Mouse (Mus musculus): ENCODE data around the gene Ankrd44. TPM values are rescaled to one million over a fixed set of nuclear protein-coding genes. Genes with fewer than 3 reads are reported as not detected.

Gene Ankrd44
- polyA plus RNA-seq, 1 experiment from 2014 or later, result 7.5 TPM

- H3K27ac ChIP-seq, result no peak overlapping the region
- 78% methylated on average over 5 of the region's 5 CpGs for WGBS
These were observed 277.9 kb downstream of the Ankrd44 start for GRCm38 (mm10) chr1:54648237-54648636.

GRCm38 (mm10) chr1:54647335-54647745, 278.8 kb downstream of the Ankrd44 start:
- H3K4me3 ChIP-seq, result no peak overlapping the region
- H3K9ac ChIP-seq, result no peak overlapping the region
- no peaks in the 10 kb centered on the region for H3K27me3 ChIP-seq
- no peaks in the 10 kb centered on the region for H3K9me3 ChIP-seq (replicated peaks)
- H3K4me1 ChIP-seq (replicated peaks), result 0 out of 2 replicates have a peak, but pooled peaks cover 2% of the 10 kb centered on the region
- no peak overlapping the region for H3K27ac ChIP-seq
- no peaks in the 10 kb centered on the region for H3K36me3 ChIP-seq
- ATAC-seq (replicated peaks; ENCODE audit: insufficient number of reproducible peaks, insufficient read depth, low FRiP score, low read depth), result no peak
- no peak overlapping the region for H3K4me2 ChIP-seq
- 54% methylated on average over 3 of the region's 3 CpGs for WGBS

More at GRCm38 (mm10) chr1:54648237-54648636, 277.9 kb downstream of the Ankrd44 start:
- no peaks in the 10 kb centered on the region for H3K36me3 ChIP-seq
- H3K4me3 ChIP-seq, result no peak overlapping the region
- ATAC-seq (replicated peaks; ENCODE audit: insufficient number of reproducible peaks, insufficient read depth, low FRiP score, low read depth), result no peak
- H3K9ac ChIP-seq, result no peak overlapping the region
- no peaks in the 10 kb centered on the region for H3K9me3 ChIP-seq (replicated peaks)
- 0 out of 2 replicates have a peak, but pooled peaks cover 2% of the 10 kb centered on the region for H3K4me1 ChIP-seq (replicated peaks)
- H3K4me2 ChIP-seq, result no peak overlapping the region
- no peaks in the 10 kb centered on the region for H3K27me3 ChIP-seq

GRCm38 (mm10) chr1:54640184-54640795, 285.9 kb downstream of the Ankrd44 start:
- no peaks in the 10 kb centered on the region for H3K36me3 ChIP-seq
- H3K4me3 ChIP-seq, result no peak overlapping the region
- no peak overlapping the region for H3K9ac ChIP-seq
- H3K9me3 ChIP-seq (replicated peaks), result no peaks in the 10 kb centered on the region
- H3K4me1 ChIP-seq (replicated peaks), result peaks cover 3% of the 10 kb centered on the region; the same call in 1 of the 2 replicates
- WGBS, result 27% methylated on average over 5 of the region's 5 CpGs
- no peak for ATAC-seq (replicated peaks; ENCODE audit: insufficient number of reproducible peaks, insufficient read depth, low FRiP score, low read depth)
- no peak overlapping the region for H3K27ac ChIP-seq
- no peaks in the 10 kb centered on the region for H3K27me3 ChIP-seq
- H3K4me2 ChIP-seq, result 0 out of 2 replicates have a peak overlapping the region, but pooled peaks have one; percentile 12

GRCm38 (mm10) chr1:54639506-54640078, 286.6 kb downstream of the Ankrd44 start:
- no peaks in the 10 kb centered on the region for H3K9me3 ChIP-seq (replicated peaks)
- 74% methylated on average over 6 of the region's 6 CpGs for WGBS
- H3K4me1 ChIP-seq (replicated peaks), result peaks cover 3% of the 10 kb centered on the region; the same call in 1 of the 2 replicates
- H3K4me3 ChIP-seq, result no peak overlapping the region
- H3K4me2 ChIP-seq, result no peak overlapping the region
- no peak overlapping the region for H3K9ac ChIP-seq
- no peaks in the 10 kb centered on the region for H3K27me3 ChIP-seq
- no peak overlapping the region for H3K27ac ChIP-seq
- no peaks in the 10 kb centered on the region for H3K36me3 ChIP-seq
- ATAC-seq (replicated peaks; ENCODE audit: insufficient number of reproducible peaks, insufficient read depth, low FRiP score, low read depth), result no peak

- WGBS, result 88% methylated on average over 2 of the region's 2 CpGs
These were observed 287.1 kb downstream of the Ankrd44 start for GRCm38 (mm10) chr1:54639076-54639475.

GRCm38 (mm10) chr1:54637340-54637739, 288.8 kb downstream of the Ankrd44 start:
- ATAC-seq (replicated peaks; ENCODE audit: insufficient number of reproducible peaks, insufficient read depth, low FRiP score, low read depth), result no peak
- no peak overlapping the region for H3K4me2 ChIP-seq
- H3K27me3 ChIP-seq, result no peaks in the 10 kb centered on the region
- WGBS, result 82% methylated on average over 2 of the region's 2 CpGs
- no peak overlapping the region for H3K9ac ChIP-seq
- H3K36me3 ChIP-seq, result no peaks in the 10 kb centered on the region
- no peak overlapping the region for H3K4me3 ChIP-seq
- peaks cover 3% of the 10 kb centered on the region; the same call in 1 of the 2 replicates for H3K4me1 ChIP-seq (replicated peaks)
- H3K9me3 ChIP-seq (replicated peaks), result no peaks in the 10 kb centered on the region
- H3K27ac ChIP-seq, result no peak overlapping the region

More at GRCm38 (mm10) chr1:54639076-54639475, 287.1 kb downstream of the Ankrd44 start:
- H3K4me1 ChIP-seq (replicated peaks), result peaks cover 3% of the 10 kb centered on the region; the same call in 1 of the 2 replicates
- ATAC-seq (replicated peaks; ENCODE audit: insufficient number of reproducible peaks, insufficient read depth, low FRiP score, low read depth), result no peak
- H3K27me3 ChIP-seq, result no peaks in the 10 kb centered on the region
- no peak overlapping the region for H3K4me3 ChIP-seq
- H3K27ac ChIP-seq, result no peak overlapping the region
- H3K9ac ChIP-seq, result no peak overlapping the region
- no peaks in the 10 kb centered on the region for H3K36me3 ChIP-seq
- H3K4me2 ChIP-seq, result no peak overlapping the region
- no peaks in the 10 kb centered on the region for H3K9me3 ChIP-seq (replicated peaks)

GRCm38 (mm10) chr1:54629106-54629505, 297.1 kb downstream of the Ankrd44 start:
- H3K36me3 ChIP-seq, result no peaks in the 10 kb centered on the region
- no peak overlapping the region for H3K9ac ChIP-seq
- H3K4me2 ChIP-seq, result no peak overlapping the region
- H3K9me3 ChIP-seq (replicated peaks), result no peaks in the 10 kb centered on the region
- no peaks in the 10 kb centered on the region for H3K4me1 ChIP-seq (replicated peaks)
- H3K27me3 ChIP-seq, result no peaks in the 10 kb centered on the region
- no peak overlapping the region for H3K27ac ChIP-seq
- WGBS, result 60% methylated on average over 1 of the region's 1 CpGs
- no peak for ATAC-seq (replicated peaks; ENCODE audit: insufficient number of reproducible peaks, insufficient read depth, low FRiP score, low read depth)
- no peak overlapping the region for H3K4me3 ChIP-seq

GRCm38 (mm10) chr1:54614963-54615362, 311.2 kb downstream of the Ankrd44 start:
- no peak overlapping the region for H3K4me3 ChIP-seq
- no peaks in the 10 kb centered on the region for H3K9me3 ChIP-seq (replicated peaks)
- 77% methylated on average over 6 of the region's 6 CpGs for WGBS
- H3K36me3 ChIP-seq, result no peaks in the 10 kb centered on the region
- no peak overlapping the region for H3K4me2 ChIP-seq
- no peak overlapping the region for H3K9ac ChIP-seq
- no peak for ATAC-seq (replicated peaks; ENCODE audit: insufficient number of reproducible peaks, insufficient read depth, low FRiP score, low read depth)
- no peak overlapping the region for H3K27ac ChIP-seq
- 0 out of 2 replicates have a peak, but pooled peaks cover 5% of the 10 kb centered on the region for H3K4me1 ChIP-seq (replicated peaks)
- H3K27me3 ChIP-seq, result no peaks in the 10 kb centered on the region

- no peak overlapping the region for H3K9ac ChIP-seq
- 76% methylated on average over 6 of the region's 6 CpGs for WGBS
- no peaks in the 10 kb centered on the region for H3K36me3 ChIP-seq
- no peak for ATAC-seq (replicated peaks; ENCODE audit: insufficient number of reproducible peaks, insufficient read depth, low FRiP score, low read depth)
- H3K4me3 ChIP-seq, result no peak overlapping the region
- H3K4me2 ChIP-seq, result no peak overlapping the region
- H3K4me1 ChIP-seq (replicated peaks), result 0 out of 2 replicates have a peak, but pooled peaks cover 5% of the 10 kb centered on the region
- H3K27me3 ChIP-seq, result no peaks in the 10 kb centered on the region
- no peaks in the 10 kb centered on the region for H3K9me3 ChIP-seq (replicated peaks)
- H3K27ac ChIP-seq, result no peak overlapping the region
These were observed 313.8 kb downstream of the Ankrd44 start for GRCm38 (mm10) chr1:54612344-54612743.

- Histone ChIP-seq H3K27ac (no peak overlapping the region), H3K9me3 (replicated peaks) (no peaks in the 10 kb centered on the region), H3K4me3 (no peak overlapping the region), H3K27me3 (no peaks in the 10 kb centered on the region), H3K4me2 (no peak overlapping the region), H3K36me3 (no peaks in the 10 kb centered on the region), H3K9ac (no peak overlapping the region), H3K4me1 (replicated peaks) (0 out of 2 replicates have a peak, but pooled peaks cover under 1% of the 10 kb centered on the region)
- 65% methylated on average over 7 of the region's 7 CpGs for WGBS
- no peak for ATAC-seq (replicated peaks; ENCODE audit: insufficient number of reproducible peaks, insufficient read depth, low FRiP score, low read depth)
These were observed 314.3 kb downstream of the Ankrd44 start for GRCm38 (mm10) chr1:54611891-54612290.

GRCm38 (mm10) chr1:54606936-54607335, 319.3 kb downstream of the Ankrd44 start:
- no peak overlapping the region for H3K4me3 ChIP-seq
- H3K4me1 ChIP-seq (replicated peaks), result no peaks in the 10 kb centered on the region
- H3K9me3 ChIP-seq (replicated peaks), result no peaks in the 10 kb centered on the region
- no peak overlapping the region for H3K27ac ChIP-seq
- H3K36me3 ChIP-seq, result no peaks in the 10 kb centered on the region
- no peaks in the 10 kb centered on the region for H3K27me3 ChIP-seq
- no peak overlapping the region for H3K4me2 ChIP-seq
- WGBS, result 72% methylated on average over 1 of the region's 1 CpGs
- no peak for ATAC-seq (replicated peaks; ENCODE audit: insufficient number of reproducible peaks, insufficient read depth, low FRiP score, low read depth)
- H3K9ac ChIP-seq, result no peak overlapping the region

GRCm38 (mm10) chr1:54601692-54602091, 324.5 kb downstream of the Ankrd44 start:
- ATAC-seq (replicated peaks; ENCODE audit: insufficient number of reproducible peaks, insufficient read depth, low FRiP score, low read depth), result no peak
- no peak overlapping the region for H3K9ac ChIP-seq
- WGBS, result 92% methylated on average over 9 of the region's 9 CpGs
- H3K9me3 ChIP-seq (replicated peaks), result no peaks in the 10 kb centered on the region
- no peaks in the 10 kb centered on the region for H3K36me3 ChIP-seq
- no peak overlapping the region for H3K4me2 ChIP-seq
- H3K27ac ChIP-seq, result no peak overlapping the region
- H3K27me3 ChIP-seq, result no peaks in the 10 kb centered on the region
- H3K4me1 ChIP-seq (replicated peaks), result no peaks in the 10 kb centered on the region
- H3K4me3 ChIP-seq, result no peak overlapping the region
